Mouse (Mus musculus) cortical plate, adult 2 months (tissue): Measurements from ENCODE around the gene Syngr4. TPM values are rescaled to one million over a fixed set of nuclear protein-coding genes. Genes with fewer than 3 reads are reported as not detected.
"Not testable (repeated sequence)": the region's sequence is repeated elsewhere in the genome, so short reads cannot be mapped to it uniquely, and the experiment has no call there.

Experiments
- H3K27ac ChIP-seq: fragments of 200-500 bp; 2 replicates; pipeline ENCODE4 v1.5.1; 2012; ENCODE audit warnings: low read length, control low read depth, inconsistent platforms; ENCODE audit not compliant: insufficient read depth
- H3K4me1 ChIP-seq: fragments of 200-500 bp; 2 replicates; pipeline ENCODE4 v1.6.1; 2011; ENCODE audit warnings: low read length; ENCODE audit not compliant: control insufficient read depth, insufficient read depth
- H3K4me3 ChIP-seq: fragments of 200-500 bp; 2 replicates; pipeline ENCODE4 v1.5.1; 2011; ENCODE audit warnings: mild to moderate bottlenecking, low read length, control low read depth; ENCODE audit not compliant: insufficient read depth
- CTCF ChIP-seq: fragments of 200-500 bp; IDR thresholded peaks from 2 replicates; pipeline ENCODE4 v1.5.1; 2011; ENCODE audit warnings: mild to moderate bottlenecking, control low read depth, low read length; ENCODE audit not compliant: insufficient read depth; ENCODE audit errors: extremely low read depth
- POLR2A ChIP-seq: fragments of 200-500 bp; IDR thresholded peaks from 2 replicates; pipeline ENCODE4 v1.6.1; 2011; ENCODE audit warnings: mild to moderate bottlenecking, low read length, control low read depth; ENCODE audit not compliant: insufficient read depth; ENCODE audit errors: extremely low read depth
- polyA plus RNA-seq: library from polyadenylated mRNA; depleted of rRNA; stranded (reverse); fragments of >200 nt; gene quantifications from 2 replicates; pipeline ENCODE4 v1.2.3, GENCODE M21; 2012

The Syngr4 gene
- polyA plus RNA-seq, 1 experiment = 0.31 TPM

DNA sequence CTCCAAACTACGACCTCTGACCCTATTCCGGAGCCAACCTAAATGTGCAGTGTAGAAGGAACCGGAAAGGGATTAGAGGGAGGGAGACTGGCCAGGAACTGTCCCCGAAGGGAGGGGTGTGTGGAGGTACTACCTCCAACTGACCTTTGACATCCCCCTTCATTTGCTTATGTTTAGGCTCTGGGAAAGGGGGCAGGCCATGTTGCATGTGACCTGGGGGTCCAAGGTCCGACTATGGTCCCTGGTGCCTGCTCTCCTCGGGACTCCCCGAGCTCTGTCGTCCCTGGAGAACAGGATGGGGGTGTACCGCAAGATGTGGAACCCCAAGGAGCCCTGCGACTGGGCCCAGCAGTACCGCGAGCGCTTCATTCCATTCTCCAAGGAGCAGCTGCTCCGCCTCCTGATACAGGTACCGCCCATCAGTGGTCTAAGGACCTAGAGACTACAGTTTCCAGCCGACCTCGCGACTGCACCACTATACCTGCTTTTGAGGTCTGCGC, 794 bp upstream of the Syngr4 start:
- Histone ChIP-seq H3K4me3 (peak overlapping the region; percentile 54), H3K27ac (peak overlapping the region; percentile 54), H3K4me1 (no peaks in the 10 kb centered on the region)
- TF ChIP-seq POLR2A (peak; percentile 51; the same call in 1 of the 2 replicates), CTCF (no peak)

DNA sequence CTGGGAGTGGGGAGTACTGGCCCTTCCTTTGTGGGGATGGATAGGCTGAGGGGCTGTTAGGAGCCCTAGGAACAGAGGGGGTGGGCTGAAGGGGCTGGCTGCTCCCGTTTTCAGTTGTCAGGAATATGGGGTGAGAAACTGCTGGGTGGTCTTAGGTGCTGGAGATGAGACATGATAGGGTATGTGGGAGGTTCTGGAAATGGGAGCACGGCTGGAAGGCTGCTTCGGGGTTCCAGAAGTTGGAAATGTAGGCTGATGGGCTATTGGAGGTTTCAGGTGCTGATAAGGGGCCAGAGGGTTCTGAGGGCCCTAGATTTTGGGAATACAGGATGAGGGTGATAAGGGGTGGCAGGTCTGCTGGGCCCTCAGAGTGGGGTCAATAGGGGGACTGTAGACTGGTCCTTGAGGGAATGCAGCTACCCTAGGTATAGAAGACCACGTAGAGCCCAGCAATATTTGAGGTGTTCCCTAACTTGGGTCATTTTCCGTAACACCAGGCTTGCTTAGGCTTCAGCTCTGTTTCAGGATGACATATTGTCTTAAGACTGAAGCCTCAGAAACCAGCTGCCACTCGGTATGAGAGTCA, 490 bp downstream of the Syngr4 start:
- H3K4me3 ChIP-seq = no peak overlapping the region
- no peak overlapping the region for H3K27ac ChIP-seq
- H3K4me1 ChIP-seq = no peaks in the 10 kb centered on the region
- no peak for TF ChIP-seq CTCF
- no peak for TF ChIP-seq POLR2A

- TF ChIP-seq POLR2A (no peak), CTCF (no peak)
- no peak overlapping the region for H3K27ac ChIP-seq
- no peaks in the 10 kb centered on the region for H3K4me1 ChIP-seq
- H3K4me3 ChIP-seq = no peak overlapping the region
Observed at GRCm38 (mm10) chr7:45892651-45893050, 3.9 kb downstream of the Syngr4 start.

- no peak overlapping the region for H3K4me3 ChIP-seq
- TF ChIP-seq CTCF (no peak), POLR2A (no peak)
- H3K4me1 ChIP-seq = no peaks in the 10 kb centered on the region
- no peak overlapping the region for H3K27ac ChIP-seq
Observed at GRCm38 (mm10) chr7:45887246-45887645, 9.3 kb downstream of the Syngr4 start.

DNA sequence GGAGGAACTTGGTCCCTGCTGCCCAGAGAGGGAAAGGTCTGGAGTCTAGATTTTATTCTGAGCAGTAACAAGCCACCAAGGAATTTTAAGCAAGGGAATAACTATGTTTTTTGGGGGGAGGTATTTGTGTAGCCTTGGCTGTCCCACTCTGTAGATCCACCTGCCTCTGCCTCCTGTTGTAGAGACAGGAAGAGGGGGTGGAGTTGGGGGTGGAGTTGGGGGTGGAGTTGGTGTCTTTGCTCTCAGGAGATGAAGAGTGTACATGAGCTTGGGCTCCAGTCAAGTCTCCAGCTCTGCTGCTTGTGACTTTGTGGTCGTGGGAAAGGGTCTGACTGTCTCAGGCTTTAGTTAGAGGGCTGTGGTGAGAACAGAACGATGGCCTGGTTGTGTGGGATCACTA, 15.5 kb downstream of the Syngr4 start:
- no peak for TF ChIP-seq CTCF
- no peak for TF ChIP-seq POLR2A
- H3K4me1 ChIP-seq = no peaks in the 10 kb centered on the region
- H3K4me3 ChIP-seq = no peak overlapping the region
- no peak overlapping the region for H3K27ac ChIP-seq

GRCm38 (mm10) chr7:45880531-45880930, 16.0 kb downstream of the Syngr4 start:
- TF ChIP-seq POLR2A (no peak), CTCF (no peak)
- no peaks in the 10 kb centered on the region for H3K4me1 ChIP-seq
- H3K4me3 ChIP-seq = no peak overlapping the region
- H3K27ac ChIP-seq = no peak overlapping the region

- H3K4me1 ChIP-seq, H3K4me3 ChIP-seq, H3K27ac ChIP-seq: not testable (repeated sequence)
Observed at GRCm38 (mm10) chr7:45878278-45878677, 18.2 kb downstream of the Syngr4 start, which contains the start of gene Grin2d. Grin2d (minus strand) TSS chr7:45878378.

DNA sequence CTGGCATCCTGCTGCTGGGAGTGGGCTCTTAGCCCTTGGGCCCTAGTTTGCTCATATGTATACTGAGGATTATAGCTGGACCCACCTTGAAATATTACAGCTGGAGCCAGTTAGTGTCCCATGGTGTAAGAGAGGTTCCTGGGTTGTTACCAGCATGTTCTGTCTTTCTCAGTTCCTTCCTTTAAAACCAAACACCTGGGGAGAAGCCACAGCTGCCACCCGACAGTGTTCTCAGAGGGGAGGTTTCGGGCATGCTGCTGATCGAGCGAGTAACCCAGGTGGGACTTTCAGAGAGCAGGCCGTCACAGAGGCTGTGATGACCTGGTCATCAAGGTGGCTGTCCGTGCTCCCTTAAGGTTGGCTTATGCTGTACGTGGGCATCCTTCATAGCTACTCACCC, 19.6 kb downstream of the Syngr4 start:
- TF ChIP-seq POLR2A = no peak
- TF ChIP-seq CTCF = no peak
- Histone ChIP-seq H3K27ac (no peak overlapping the region), H3K4me3 (no peak overlapping the region), H3K4me1 (peaks cover 5% of the 10 kb centered on the region; the same call in 1 of the 2 replicates)

GRCm38 (mm10) chr7:45873061-45873947, 23.2 kb downstream of the Syngr4 start:
- no peak for TF ChIP-seq POLR2A
- no peak for TF ChIP-seq CTCF

GRCm38 (mm10) chr7:45872624-45873023, 23.9 kb downstream of the Syngr4 start, which contains the start of gene Kdelr1:
Kdelr1 (plus strand) TSS chr7:45872772.
- TF ChIP-seq CTCF (peak; percentile 82), POLR2A (peak; percentile 82)
- Histone ChIP-seq H3K4me1 (peaks cover 5% of the 10 kb centered on the region; the same call in 1 of the 2 replicates), H3K4me3 (peak within 1 kb of the TSS; percentile 57), H3K27ac (peak within 1 kb of the TSS; percentile 37)

More at GRCm38 (mm10) chr7:45873061-45873947, 23.2 kb downstream of the Syngr4 start:
- H3K4me1 ChIP-seq = peaks cover 5% of the 10 kb centered on the region; the same call in 1 of the 2 replicates
- peak overlapping the region; percentile 37 for H3K27ac ChIP-seq
- H3K4me3 ChIP-seq = peak overlapping the region; percentile 57
